Mouse (Mus musculus) small intestine, adult 2 months (tissue): Measurements from ENCODE around the gene Gad1. TPM values are rescaled to one million over a fixed set of nuclear protein-coding genes. Genes with fewer than 3 reads are reported as not detected.
A peak's percentile ranks its signal among the peaks of the same experiment; 100 is the strongest.

Source experiments
- H3K27ac ChIP-seq: fragments of 200-500 bp; 2 replicates; pipeline ENCODE4 v1.5.1; 2012; ENCODE audit warnings: low read depth, low read length, control low read depth, inconsistent platforms; ENCODE audit not compliant: insufficient read depth
- H3K27me3 ChIP-seq: fragments of 200-500 bp; 2 replicates; pipeline ENCODE4 v1.6.1; 2012; ENCODE audit warnings: mild to moderate bottlenecking, moderate library complexity, low read length, inconsistent platforms; ENCODE audit not compliant: control insufficient read depth, insufficient read depth
- H3K36me3 ChIP-seq: fragments of 200-500 bp; 2 replicates; pipeline ENCODE4 v1.6.1; 2012; ENCODE audit warnings: mild to moderate bottlenecking, low read length, control low read depth, inconsistent platforms; ENCODE audit not compliant: control insufficient read depth, insufficient read depth
- H3K4me1 ChIP-seq: fragments of 200-500 bp; 2 replicates; pipeline ENCODE4 v1.6.1; 2012; ENCODE audit warnings: low read length, inconsistent platforms, mixed read lengths; ENCODE audit not compliant: control insufficient read depth, insufficient read depth, insufficient read length
- H3K4me3 ChIP-seq: fragments of 200-500 bp; 2 replicates; pipeline ENCODE4 v1.5.1; 2012; ENCODE audit warnings: low read depth, mild to moderate bottlenecking, control low read depth, inconsistent platforms, low read length, moderate library complexity
- CTCF ChIP-seq: fragments of 200-500 bp; IDR thresholded peaks from 2 replicates; pipeline ENCODE4 v1.5.1; 2012; ENCODE audit warnings: low read depth, mild to moderate bottlenecking, control low read depth, inconsistent platforms, low read length, moderate library complexity, mixed read lengths; ENCODE audit not compliant: insufficient replicate concordance, insufficient read length; ENCODE audit errors: extremely low read depth
- POLR2A ChIP-seq: fragments of 200-500 bp; IDR thresholded peaks from 2 replicates; pipeline ENCODE4 v1.6.1; 2012; ENCODE audit warnings: low read depth, mild to moderate bottlenecking, control low read depth, inconsistent platforms, low read length, moderate library complexity
- WGBS: fragments of 180-500 bp; shearing (Covaris S2); methylation state at CpG from one replicate; pipeline ENCODE4 v1.1.7; 2018; 5-methylcytosine and 5-hydroxymethylcytosine counted together
- polyA plus RNA-seq: library from polyadenylated mRNA; depleted of rRNA; stranded (reverse); fragments of >200 nt; gene quantifications from 2 replicates; pipeline ENCODE4 v1.2.3, GENCODE M21; 2012

Gad1 gene
- polyA plus RNA-seq, 1 experiment, result 0.08 TPM

DNA sequence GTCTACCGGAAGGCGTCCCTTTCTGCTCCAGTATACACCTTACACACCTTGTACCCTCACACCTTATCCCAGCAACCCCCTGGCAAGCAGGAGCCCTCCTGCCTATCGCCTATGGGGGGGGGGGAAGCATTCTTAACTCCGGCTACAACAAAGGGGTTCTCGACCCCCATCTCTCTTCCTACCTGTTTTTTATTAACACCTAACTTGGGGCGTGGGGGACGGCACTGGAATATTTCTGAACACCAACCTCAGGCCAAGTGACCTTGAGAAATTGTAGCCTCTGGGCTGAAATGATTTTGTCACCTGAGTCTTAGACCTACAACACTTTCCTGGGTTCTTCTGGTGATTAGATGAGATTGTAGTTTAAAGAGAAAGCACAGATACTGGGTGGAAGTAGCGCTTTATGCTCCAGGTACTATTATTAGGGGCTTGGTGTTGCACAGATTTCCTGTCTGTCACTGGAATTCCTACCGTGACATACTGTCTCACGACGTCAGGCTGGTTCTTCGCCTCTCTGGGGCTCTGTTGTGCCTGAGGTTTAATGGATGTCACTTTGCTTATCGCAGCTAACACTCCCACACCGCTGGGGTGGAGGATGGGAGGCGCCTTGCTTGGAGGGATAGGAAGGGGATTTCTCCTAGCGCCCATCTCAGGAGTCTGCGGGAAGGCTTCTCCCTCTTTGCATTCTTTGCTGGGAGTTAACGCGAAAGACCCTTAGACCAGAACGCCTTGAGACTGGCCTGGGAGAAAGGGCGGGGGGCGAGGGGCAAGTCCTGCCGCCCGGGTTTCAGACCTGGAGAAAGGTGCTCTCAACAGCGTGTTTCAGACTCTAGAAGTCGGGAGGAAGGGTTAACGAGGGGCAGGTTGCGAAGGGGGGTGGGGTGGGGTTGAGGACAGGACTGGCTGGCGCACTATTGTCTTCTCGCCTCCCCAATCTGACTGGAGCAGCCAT is 13.1 kb downstream of the Gad1 start:
- no peak overlapping the region for H3K4me3 ChIP-seq
- 9% methylated on average over 30 of the region's 30 CpGs for WGBS
- no peak for TF ChIP-seq POLR2A
- TF ChIP-seq CTCF, result no peak
- no peaks in the 10 kb centered on the region for H3K36me3 ChIP-seq
- peaks cover 2% of the 10 kb centered on the region; the same call in 1 of the 2 replicates for H3K4me1 ChIP-seq
- H3K27me3 ChIP-seq, result peaks cover 63% of the 10 kb centered on the region
- no peak overlapping the region for H3K27ac ChIP-seq

DNA sequence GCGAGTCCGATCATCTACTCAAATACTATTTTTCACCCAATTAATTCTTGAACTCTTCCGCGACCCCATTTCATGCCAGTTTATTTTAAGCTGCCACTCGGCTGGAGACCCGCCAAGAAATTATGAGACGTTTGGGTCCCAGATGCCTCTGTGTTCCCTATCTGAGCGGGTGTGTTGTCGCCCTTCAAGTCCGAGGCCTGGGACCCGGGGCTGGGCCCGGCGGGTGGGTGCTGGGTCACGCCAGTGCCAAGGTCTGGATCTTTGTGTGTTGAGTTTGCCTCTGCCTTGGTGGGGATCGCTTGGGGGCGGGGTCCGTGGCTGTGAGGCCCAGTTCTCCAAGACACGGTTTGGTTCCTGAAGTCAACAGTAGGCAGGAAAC is 13.7 kb downstream of the Gad1 start:
- WGBS, result 5% methylated on average over 18 of the region's 18 CpGs
- H3K27ac ChIP-seq, result no peak overlapping the region
- no peak overlapping the region for H3K4me3 ChIP-seq
- TF ChIP-seq POLR2A (no peak), CTCF (no peak)
- peaks cover 2% of the 10 kb centered on the region; the same call in 1 of the 2 replicates for H3K4me1 ChIP-seq
- peaks cover 56% of the 10 kb centered on the region for H3K27me3 ChIP-seq
- no peaks in the 10 kb centered on the region for H3K36me3 ChIP-seq

DNA sequence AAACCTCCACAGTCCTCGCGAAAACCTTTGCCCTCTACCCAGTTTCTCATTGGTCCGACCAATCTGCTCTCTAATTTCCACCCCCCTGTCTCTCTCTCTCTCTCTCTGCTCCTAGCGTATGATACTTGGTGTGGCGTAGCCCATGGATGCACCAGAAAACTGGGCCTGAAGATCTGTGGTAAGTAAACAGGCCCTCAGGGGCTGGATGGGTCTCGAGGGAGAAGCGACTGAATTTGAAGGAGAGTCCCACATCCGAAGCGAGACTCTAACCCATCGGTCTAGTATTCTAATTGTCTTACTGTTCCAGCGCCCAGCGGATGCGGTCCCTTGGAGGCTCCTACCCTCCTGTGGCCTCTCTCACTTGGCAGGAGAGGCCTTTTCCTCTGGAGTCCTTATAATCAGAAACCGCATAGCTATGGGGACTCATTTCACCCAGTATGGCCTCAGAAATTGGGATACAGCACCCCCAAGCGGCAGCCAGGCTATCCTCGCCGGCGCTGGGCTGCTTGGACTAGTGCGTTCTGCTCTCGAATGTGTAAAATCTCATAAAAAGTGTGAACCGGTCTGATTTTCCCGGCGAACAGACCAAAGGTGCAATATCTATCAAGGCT is 14.3 kb downstream of the Gad1 start:
- TF ChIP-seq CTCF (peak; percentile 43; the same call in 1 of the 2 replicates), POLR2A (no peak)
- Histone ChIP-seq H3K4me1 (peaks cover 2% of the 10 kb centered on the region; the same call in 1 of the 2 replicates), H3K27ac (no peak overlapping the region), H3K36me3 (no peaks in the 10 kb centered on the region), H3K27me3 (peaks cover 50% of the 10 kb centered on the region), H3K4me3 (no peak overlapping the region)
- WGBS, result 9% methylated on average over 23 of the region's 23 CpGs

DNA sequence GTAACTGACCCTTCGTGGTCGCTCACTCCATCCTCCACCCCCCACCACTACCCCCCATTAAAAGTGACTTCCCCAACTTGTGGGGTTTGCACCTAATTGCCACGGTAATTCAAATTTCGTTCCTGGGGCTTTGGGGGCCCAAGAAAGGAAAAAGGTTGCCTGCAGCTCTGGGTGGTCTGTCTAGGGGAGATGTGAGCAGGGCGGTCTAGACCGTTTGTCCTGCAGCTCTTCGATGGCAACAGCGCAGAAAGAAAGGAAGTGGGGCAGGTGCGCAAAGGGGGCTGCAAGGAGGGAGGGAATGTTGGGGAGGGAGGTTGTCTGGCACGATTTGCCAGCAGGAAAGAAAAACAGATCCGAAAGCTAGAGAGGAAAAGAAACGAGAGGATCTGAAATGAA is 14.8 kb downstream of the Gad1 start:
- Histone ChIP-seq H3K27ac (no peak overlapping the region), H3K27me3 (peaks cover 45% of the 10 kb centered on the region), H3K4me3 (no peak overlapping the region), H3K36me3 (no peaks in the 10 kb centered on the region), H3K4me1 (peaks cover 2% of the 10 kb centered on the region; the same call in 1 of the 2 replicates)
- TF ChIP-seq POLR2A, result no peak
- no peak for TF ChIP-seq CTCF
- 5% methylated on average over 12 of the region's 12 CpGs for WGBS

DNA sequence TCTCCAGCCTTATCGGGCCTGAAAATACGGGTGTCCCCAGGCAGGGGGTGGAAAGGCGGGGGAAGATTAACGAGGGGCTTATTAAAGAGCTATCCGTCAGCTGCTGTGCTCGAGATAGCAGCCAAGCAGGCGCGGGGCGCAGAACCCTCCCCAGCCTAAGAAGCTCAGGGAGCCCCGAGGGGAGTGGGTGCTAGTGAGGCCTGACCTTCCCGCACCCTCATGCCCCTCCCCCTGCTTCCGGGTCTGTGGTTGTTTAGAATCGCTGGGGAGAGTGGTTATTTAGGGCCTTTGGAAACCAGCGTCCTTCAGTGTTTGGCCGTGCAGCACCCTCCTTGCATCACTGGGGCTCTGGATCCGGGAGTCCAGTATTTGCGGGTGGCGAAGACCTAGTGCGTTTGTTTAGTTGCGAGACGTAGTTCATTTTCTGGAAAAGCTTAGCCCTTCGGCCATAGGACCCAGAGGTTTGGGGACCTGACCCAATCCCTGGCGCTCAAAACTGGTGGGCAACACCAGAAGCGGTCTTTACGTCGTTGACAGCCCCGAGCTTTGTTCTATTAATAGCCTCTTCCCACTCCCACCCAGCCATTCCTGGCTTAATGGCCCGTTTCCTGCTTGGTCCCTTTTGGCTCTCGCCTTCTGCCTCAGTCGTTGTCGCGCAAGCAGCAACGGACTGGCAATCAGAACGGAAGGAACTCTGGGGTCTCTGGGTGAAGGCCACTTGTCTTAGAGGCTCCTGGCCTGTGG is 15.5 kb downstream of the Gad1 start:
- H3K4me3 ChIP-seq, result peak overlapping the region; percentile 24
- peaks cover 2% of the 10 kb centered on the region; the same call in 1 of the 2 replicates for H3K4me1 ChIP-seq
- H3K27me3 ChIP-seq, result peaks cover 38% of the 10 kb centered on the region
- no peak for TF ChIP-seq POLR2A
- H3K27ac ChIP-seq, result no peak overlapping the region
- 3% methylated on average over 34 of the region's 34 CpGs for WGBS
- no peaks in the 10 kb centered on the region for H3K36me3 ChIP-seq

DNA sequence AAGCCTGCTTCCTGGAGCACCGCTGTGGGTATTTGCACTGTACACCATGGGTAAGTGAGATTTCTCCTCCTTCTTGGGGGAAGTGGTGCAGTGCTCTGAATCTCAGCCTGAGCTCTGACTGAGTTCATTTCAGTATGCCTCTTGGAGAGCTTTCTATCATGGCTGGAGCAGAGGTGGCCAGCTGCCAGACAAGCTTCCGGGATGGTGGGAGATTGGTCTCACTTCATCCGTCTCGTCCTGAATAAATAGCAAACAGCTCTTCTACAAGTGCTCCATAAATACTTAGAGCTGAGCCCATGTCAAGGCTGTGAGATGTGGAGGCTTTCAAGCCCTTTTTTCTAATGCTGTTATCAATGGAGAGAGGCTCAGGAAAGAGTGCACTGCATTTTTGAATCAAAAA is 18.8 kb downstream of the Gad1 start:
- peaks cover 16% of the 10 kb centered on the region for H3K27me3 ChIP-seq
- no peak overlapping the region for H3K27ac ChIP-seq
- no peak overlapping the region for H3K4me3 ChIP-seq
- TF ChIP-seq POLR2A, result no peak
- TF ChIP-seq CTCF, result no peak
- H3K4me1 ChIP-seq, result peaks cover 2% of the 10 kb centered on the region; the same call in 1 of the 2 replicates
- no peaks in the 10 kb centered on the region for H3K36me3 ChIP-seq
- WGBS, result 67% methylated on average over 4 of the region's 4 CpGs
